Mouse (Mus musculus): ENCODE results near the gene Bfar.

- TF ChIP-seq CTCF (IDR thresholded peaks at IDR 0.05; ENCODE audit: low read depth, low read length) (no peak), GATA1 (IDR thresholded peaks at IDR 0.05; ENCODE audit: borderline replicate concordance, low read length) (no peak), POLR2AphosphoS5 (IDR thresholded peaks at IDR 0.05; ENCODE audit: insufficient replicate concordance, low read depth, low read length) (no peak), TAL1 (conservative IDR thresholded peaks at IDR 0.05; ENCODE audit: low read depth, low read length) (no peak), GATA2 (IDR thresholded peaks at IDR 0.05; ENCODE audit: borderline replicate concordance, low read depth, low read length) (no peak)
These were observed 43.3 kb upstream of the Bfar start for GRCm38 (mm10) chr16:13628345-13628744.

All from G1E (cell line).